ENCODE assay signal across 8 mouse cellular contexts in the genomic region with DNA sequence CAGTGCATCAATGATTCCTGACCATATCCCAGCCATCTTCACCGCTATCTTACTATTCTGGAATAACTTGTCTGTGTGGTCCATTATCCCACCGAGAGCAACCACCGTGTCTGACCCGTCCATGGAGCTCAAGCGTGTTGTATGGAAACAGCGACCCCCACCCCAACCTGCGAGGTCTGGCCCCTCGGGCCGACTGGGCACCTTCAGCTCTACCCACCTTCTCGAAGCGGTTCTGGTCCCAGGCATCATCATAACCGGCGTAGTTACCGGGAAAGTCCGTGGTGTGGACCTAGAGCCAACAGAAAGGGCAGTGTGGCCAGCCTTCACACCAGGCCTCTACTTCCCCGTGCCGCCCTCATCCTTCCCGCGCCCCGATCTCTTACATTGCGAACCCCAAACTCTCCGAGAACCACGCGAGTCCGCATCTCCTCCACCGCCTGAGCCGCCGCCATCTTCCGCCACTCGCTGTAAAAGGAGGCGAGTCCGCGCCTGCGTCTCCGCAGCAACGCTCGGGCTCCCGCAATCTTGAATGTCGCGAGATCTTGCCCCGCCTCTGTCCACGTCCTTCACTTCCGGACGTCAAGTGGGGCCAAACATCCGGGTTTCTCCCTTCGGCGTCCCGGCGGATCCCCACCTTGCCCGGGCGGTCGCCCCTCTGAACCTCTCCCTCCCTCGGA. TPM values are rescaled to one million over a fixed set of nuclear protein-coding genes. Genes with fewer than 3 reads are reported as not detected.
A peak's percentile ranks its signal among the peaks of the same experiment; 100 is the strongest.
DNase-seq lines count a peak whose midpoint lies in the region; ATAC-seq and TF ChIP-seq lines count a peak whose summit lies in the region.

A gene (minus strand): TSS at position 543 of the 677 bp plus-strand sequence.
A gene (plus strand): TSS at position 569 of the 677 bp plus-strand sequence.

- TF ChIP-seq RAD21 in CH12.LX (IDR thresholded peaks at IDR 0.05; ENCODE audit: low read depth, low read length) = no peak

- peak; percentile 93 for DNase-seq in CH12.LX (ENCODE audit: extremely low read depth)
- DNase-seq in c-Kit-positive CD71-positive TER-119-negative erythroid progenitor cells, embryonic 14.5 days (ENCODE audit: low read depth) = peak; percentile 89
- peak; percentile 96 for DNase-seq in heart, postnatal 0 days (ENCODE audit: low spot score)
- peak; percentile 97 to 98 for DNase-seq in kidney, postnatal 4 days

- H3K27ac ChIP-seq in CH12.LX (ENCODE audit: insufficient read depth, low read depth) = peak within 1 kb of the TSS; percentile 37; the same call in 1 of the 2 replicates
- H3K27ac ChIP-seq in forebrain, embryonic 12.5 days = peak within 1 kb of the TSS; percentile 84
- peak within 1 kb of the TSS; percentile 88 for H3K27ac ChIP-seq in heart, postnatal 0 days (ENCODE audit: low read depth)
- peak within 1 kb of the TSS; percentile 88 for H3K27ac ChIP-seq in liver, embryonic 16.5 days (ENCODE audit: low read length)
- peak within 1 kb of the TSS; percentile 86 for H3K27ac ChIP-seq in neural tube, embryonic 13.5 days (replicated peaks)
- H3K27ac ChIP-seq in testis, adult 2 months (ENCODE audit: control insufficient read depth, insufficient read depth, low read depth, low read length) = peak within 1 kb of the TSS; percentile 90

- H3K9ac ChIP-seq in CH12.LX (ENCODE audit: insufficient read depth, low read depth) = peak within 1 kb of the TSS; percentile 92
- peak within 1 kb of the TSS; percentile 94 for H3K9ac ChIP-seq in forebrain, embryonic 12.5 days
- H3K9ac ChIP-seq in heart, postnatal 0 days (replicated peaks; ENCODE audit: low read depth, low read length) = peak within 1 kb of the TSS; percentile 96
- H3K9ac ChIP-seq in liver, embryonic 16.5 days (ENCODE audit: low read depth, low read length) = peak within 1 kb of the TSS; percentile 99
- peak within 1 kb of the TSS; percentile 97 for H3K9ac ChIP-seq in neural tube, embryonic 13.5 days

- peaks cover 8 to 28% of the 10 kb centered on the region in 2 experiments for H3K4me1 ChIP-seq in CH12.LX (ENCODE audit: control insufficient read depth in 1 of 2, insufficient read depth in 2 of 2)
- peaks cover 23% of the 10 kb centered on the region for H3K4me1 ChIP-seq in forebrain, embryonic 12.5 days
- peaks cover 12% of the 10 kb centered on the region; the same call in 1 of the 2 replicates for H3K4me1 ChIP-seq in heart, postnatal 0 days (ENCODE audit: control insufficient read depth, insufficient read depth)
- H3K4me1 ChIP-seq in liver, embryonic 16.5 days (ENCODE audit: control insufficient read depth, low read depth, low read length) = peaks cover 20% of the 10 kb centered on the region
- peaks cover 36% of the 10 kb centered on the region for H3K4me1 ChIP-seq in neural tube, embryonic 13.5 days (replicated peaks)
- H3K4me1 ChIP-seq in testis, adult 2 months (ENCODE audit: control insufficient read depth, insufficient read depth, low read length) = peaks cover 5% of the 10 kb centered on the region

- dilution Hi-C loops in CH12.LX (cut with MboI; ENCODE audit: extremely low pct_ligation_motif_present, extremely low pct_unique_long_range_greater_than_20kb, low sequenced_read_pairs) = no loop called here

- H3K4me2 ChIP-seq in CH12.LX (ENCODE audit: insufficient read depth, low read depth, poor library complexity, severe bottlenecking) = peak within 1 kb of the TSS; percentile 57
- H3K4me2 ChIP-seq in forebrain, embryonic 12.5 days = peak within 1 kb of the TSS; percentile 76
- peak within 1 kb of the TSS; percentile 97 for H3K4me2 ChIP-seq in heart, postnatal 0 days (ENCODE audit: low read depth, low read length)
- peak within 1 kb of the TSS; percentile 94 for H3K4me2 ChIP-seq in liver, embryonic 16.5 days (ENCODE audit: low read depth, low read length)
- H3K4me2 ChIP-seq in neural tube, embryonic 13.5 days = peak within 1 kb of the TSS; percentile 95

- in situ Hi-C loops in CH12.LX (cut with MboI; ENCODE audit: low pct_ligation_motif_present, low pct_unique_long_range_greater_than_20kb, low sequenced_read_pairs) = loop anchor here (25.0 kb wide), 1 partner anchor 740 kb away; no protein-coding TSS in a partner anchor

- TF ChIP-seq CTCF in CH12.LX (conservative IDR thresholded peaks at IDR 0.05 in 1 of 2, IDR thresholded peaks at IDR 0.05 in 1 of 2; ENCODE audit: low read depth in 2 of 2, low read length in 2 of 2) = no peak
- no peak for TF ChIP-seq CTCF in heart, postnatal 0 days (IDR thresholded peaks at IDR 0.05; ENCODE audit: low read depth)
- no peak for TF ChIP-seq CTCF in testis, adult 2 months (IDR thresholded peaks at IDR 0.05; ENCODE audit: control insufficient read depth, insufficient read depth, insufficient replicate concordance, low read depth, low read length)

- peak within 1 kb of the TSS; percentile 71 to 96 (median 95) for H3K4me3 ChIP-seq in CH12.LX (replicated peaks in 1 of 3; ENCODE audit: low read depth in 2 of 3, low read length in 2 of 3, poor library complexity in 1 of 3)
- peak within 1 kb of the TSS; percentile 92 for H3K4me3 ChIP-seq in forebrain, embryonic 12.5 days (replicated peaks)
- H3K4me3 ChIP-seq in heart, postnatal 0 days (ENCODE audit: low read depth, low read length) = peak within 1 kb of the TSS; percentile 85
- peak within 1 kb of the TSS; percentile 99 for H3K4me3 ChIP-seq in liver, embryonic 16.5 days (ENCODE audit: low read depth, low read length)
- peak within 1 kb of the TSS; percentile 81 for H3K4me3 ChIP-seq in neural tube, embryonic 13.5 days
- H3K4me3 ChIP-seq in testis, adult 2 months (ENCODE audit: control insufficient read depth, low read depth, low read length) = peak within 1 kb of the TSS; percentile 98

- H3K27me3 ChIP-seq in CH12.LX (replicated peaks) = no peaks in the 10 kb centered on the region
- no peaks in the 10 kb centered on the region for H3K27me3 ChIP-seq in forebrain, embryonic 12.5 days
- H3K27me3 ChIP-seq in heart, postnatal 0 days (ENCODE audit: control insufficient read depth, insufficient read depth, low read length) = no peaks in the 10 kb centered on the region
- no peaks in the 10 kb centered on the region for H3K27me3 ChIP-seq in liver, embryonic 16.5 days (ENCODE audit: control insufficient read depth, insufficient read depth, low read depth, low read length)
- no peaks in the 10 kb centered on the region for H3K27me3 ChIP-seq in neural tube, embryonic 13.5 days
- no peaks in the 10 kb centered on the region for H3K27me3 ChIP-seq in testis, adult 2 months (ENCODE audit: control insufficient read depth, insufficient read depth, low read length)

- peak; percentile 95 for TF ChIP-seq POLR2A in CH12.LX (IDR thresholded peaks at IDR 0.05; ENCODE audit: low read depth, low read length)
- peak; percentile 97 for TF ChIP-seq POLR2A in testis, adult 2 months (IDR thresholded peaks at IDR 0.05; ENCODE audit: control insufficient read depth, low read depth, low read length)

- H3K36me3 ChIP-seq in CH12.LX (replicated peaks in 1 of 2; ENCODE audit: control insufficient read depth in 1 of 2, insufficient read depth in 1 of 2, low read length in 1 of 2) = peaks cover 62 to 82% of the 10 kb centered on the region in 2 experiments
- H3K36me3 ChIP-seq in forebrain, embryonic 12.5 days (replicated peaks) = peaks cover 68% of the 10 kb centered on the region
- H3K36me3 ChIP-seq in heart, postnatal 0 days (replicated peaks; ENCODE audit: control insufficient read depth, insufficient read depth, low read length) = peaks cover 61% of the 10 kb centered on the region
- peaks cover 50% of the 10 kb centered on the region for H3K36me3 ChIP-seq in liver, embryonic 16.5 days (ENCODE audit: control insufficient read depth, insufficient read depth)
- peaks cover 71% of the 10 kb centered on the region for H3K36me3 ChIP-seq in neural tube, embryonic 13.5 days
- H3K36me3 ChIP-seq in testis, adult 2 months (ENCODE audit: control insufficient read depth, insufficient read depth, low read length) = no peaks in the 10 kb centered on the region; the same call in 1 of the 2 replicates

- peaks cover 28% of the 10 kb centered on the region for H3K79me2 ChIP-seq in CH12.LX (replicated peaks; ENCODE audit: control insufficient read depth, extremely low read depth, insufficient read depth, poor library complexity, severe bottlenecking)

- H3K9me3 ChIP-seq in CH12.LX (replicated peaks; ENCODE audit: low read length) = no peaks in the 10 kb centered on the region
- no peaks in the 10 kb centered on the region for H3K9me3 ChIP-seq in forebrain, embryonic 12.5 days
- no peaks in the 10 kb centered on the region for H3K9me3 ChIP-seq in heart, postnatal 0 days (replicated peaks; ENCODE audit: control insufficient read depth, low read length)
- no peaks in the 10 kb centered on the region for H3K9me3 ChIP-seq in liver, embryonic 16.5 days (replicated peaks; ENCODE audit: control insufficient read depth, low read length)
- H3K9me3 ChIP-seq in neural tube, embryonic 13.5 days = no peaks in the 10 kb centered on the region

- no peak for TF ChIP-seq EP300 in CH12.LX (IDR thresholded peaks at IDR 0.05; ENCODE audit: low read length)
- peak; percentile 85 for TF ChIP-seq EP300 in heart, postnatal 0 days (IDR thresholded peaks at IDR 0.05; ENCODE audit: low read depth)

- WGBS in forebrain, embryonic 12.5 days = under 1% methylated on average over 53 of the region's 53 CpGs
- WGBS in heart, postnatal 0 days = under 1% methylated on average over 53 of the region's 53 CpGs
- under 1% methylated on average over 53 of the region's 53 CpGs for WGBS in liver, embryonic 16.5 days (ENCODE audit: insufficient replicate concordance)
- WGBS in neural tube, embryonic 13.5 days = under 1% methylated on average over 53 of the region's 53 CpGs

- peak; percentile 94 for ATAC-seq in forebrain, embryonic 12.5 days (ENCODE audit: low FRiP score)
- peak; percentile 93 for ATAC-seq in heart, postnatal 0 days (ENCODE audit: insufficient read depth, low read depth)
- peak; percentile 95 for ATAC-seq in liver, embryonic 16.5 days (ENCODE audit: low read depth)
- ATAC-seq in neural tube, embryonic 13.5 days (ENCODE audit: low read depth) = peak; percentile 94

RNA-seq across cellular contexts. Expression of the first gene that starts in this region (rescaled TPM):
- total RNA-seq in CH12.LX (2012; rRNA removed) (361 and 433 TPM in 2 replicates), CH12.LX (2014; rRNA removed) (350 and 356 TPM in 2 replicates)
- 367 and 386 TPM in 2 replicates for polyA plus RNA-seq in CH12.LX (2012; ENCODE audit: insufficient read length, low read depth)
- 96.2 and 102 TPM in 2 replicates for polyA plus RNA-seq in forebrain, embryonic 12.5 days (2016; fragmentation: Nextera tagmentation; extraction: Ambion mirVana)
- total RNA-seq in heart, postnatal 0 days (2014; rRNA removed; ENCODE audit: low replicate concordance) = 35.7 and 38.3 TPM in 2 replicates
- 27.2 TPM in 2 replicates for polyA plus RNA-seq in heart, postnatal 0 days (2015; fragmentation: Nextera tagmentation; extraction: Ambion mirVana)
- 26.2 and 28.7 TPM in 2 replicates for polyA plus RNA-seq in liver, embryonic 16.5 days (2015; fragmentation: Nextera tagmentation; extraction: Ambion mirVana)
- 84.3 and 93.8 TPM in 2 replicates for polyA plus RNA-seq in neural tube, embryonic 13.5 days (2015; fragmentation: Nextera tagmentation; extraction: Ambion mirVana)
- polyA plus RNA-seq in testis, adult 2 months (2012; rRNA removed) = 57.5 and 68.8 TPM in 2 replicates

RNA-seq across cellular contexts. Expression of the second gene that starts in this region (rescaled TPM):
- total RNA-seq in CH12.LX (2012; rRNA removed) (24.8 and 32.5 TPM in 2 replicates), CH12.LX (2014; rRNA removed) (9.0 and 15.8 TPM in 2 replicates)
- 45.4 and 52.6 TPM in 2 replicates for polyA plus RNA-seq in CH12.LX (2012; ENCODE audit: insufficient read length, low read depth)
- polyA plus RNA-seq in forebrain, embryonic 12.5 days (2016; fragmentation: Nextera tagmentation; extraction: Ambion mirVana) = 58.9 and 61.6 TPM in 2 replicates
- 16.0 and 21.3 TPM in 2 replicates for total RNA-seq in heart, postnatal 0 days (2014; rRNA removed; ENCODE audit: low replicate concordance)
- 68.5 and 78.4 TPM in 2 replicates for polyA plus RNA-seq in heart, postnatal 0 days (2015; fragmentation: Nextera tagmentation; extraction: Ambion mirVana)
- 50.5 and 52.5 TPM in 2 replicates for polyA plus RNA-seq in liver, embryonic 16.5 days (2015; fragmentation: Nextera tagmentation; extraction: Ambion mirVana)
- polyA plus RNA-seq in neural tube, embryonic 13.5 days (2015; fragmentation: Nextera tagmentation; extraction: Ambion mirVana) = 81.9 and 83.1 TPM in 2 replicates
- polyA plus RNA-seq in testis, adult 2 months (2012; rRNA removed) = 67.9 and 75.4 TPM in 2 replicates

Comparison
In these comparisons a context has a peak if more than half of its experiments do, and no peak if none do; other contexts are left out.
1. Peak in every context shown above with its lines: DNase-seq, ATAC-seq, H3K4me3 ChIP-seq and H3K27ac ChIP-seq.
2. H3K27ac ChIP-seq: peak in every context shown above with its lines; median percentile 90 in testis, adult 2 months; 88 in heart, postnatal 0 days; 88 in liver, embryonic 16.5 days; 86 in neural tube, embryonic 13.5 days; 84 in forebrain, embryonic 12.5 days; 37 in CH12.LX.